Mouse (Mus musculus) lung, embryonic 15.5 days (tissue): ENCODE results near the gene Neurl4. TPM values are rescaled to one million over a fixed set of nuclear protein-coding genes. Genes with fewer than 3 reads are reported as not detected.
"Not testable (repeated sequence)": the region's sequence is repeated elsewhere in the genome, so short reads cannot be mapped to it uniquely, and the experiment has no call there.

Experiments
- ATAC-seq: fragments of 200-750 bp; cut with Nextera tagmentation; 2 replicates; pipeline ENCODE4 v1.8.0; 2017; ENCODE audit warnings: moderate number of reproducible peaks, borderline replicate concordance; ENCODE audit not compliant: low FRiP score, low TSS enrichment; ENCODE audit errors: extremely low read depth
- H3K27ac ChIP-seq: fragments of 300-500 bp; sonication (generic); 2 replicates; pipeline ENCODE4 v1.5.1; 2015; ENCODE audit warnings: moderate library complexity, mild to moderate bottlenecking, inconsistent platforms
- H3K27me3 ChIP-seq: fragments of 300-500 bp; sonication (generic); 2 replicates; pipeline ENCODE4 v1.6.1; 2015; ENCODE audit warnings: inconsistent platforms
- H3K36me3 ChIP-seq: fragments of 300-500 bp; sonication (generic); 2 replicates; pipeline ENCODE4 v1.6.1; 2015; ENCODE audit warnings: inconsistent platforms
- H3K4me1 ChIP-seq: fragments of 300-500 bp; sonication (generic); 2 replicates; pipeline ENCODE4 v1.6.1; 2015; ENCODE audit warnings: inconsistent platforms
- H3K4me2 ChIP-seq: fragments of 300-500 bp; sonication (generic); 2 replicates; pipeline ENCODE4 v1.6.1; 2015; ENCODE audit warnings: inconsistent platforms, mild to moderate bottlenecking, moderate library complexity
- H3K4me3 ChIP-seq: fragments of 300-500 bp; sonication (generic); 2 replicates; pipeline ENCODE4 v1.5.1; 2015; ENCODE audit warnings: mild to moderate bottlenecking, inconsistent platforms
- H3K9ac ChIP-seq: fragments of 300-500 bp; sonication (generic); 2 replicates; pipeline ENCODE4 v1.6.1; 2015; ENCODE audit warnings: inconsistent platforms
- H3K9me3 ChIP-seq: fragments of 300-500 bp; sonication (generic); 2 replicates; pipeline ENCODE4 v1.6.1; 2016; ENCODE audit warnings: inconsistent platforms
- WGBS: fragments of 180-500 bp; shearing (Covaris S2); methylation state at CpG from one replicate; pipeline ENCODE4 v1.1.7; 2015; 5-methylcytosine and 5-hydroxymethylcytosine counted together
- microRNA-seq: library from miRNA; unstranded; fragments of <30 nt; microRNA quantifications from one replicate; pipeline ENCODE4, GENCODE M21; 2016
- polyA plus RNA-seq: library from polyadenylated mRNA; unstranded; fragments of >200 nt; fragmentation: Nextera tagmentation; extraction: Ambion mirVana; gene quantifications from 2 replicates; pipeline ENCODE4 v1.2.1, GENCODE M21; 2015

Gene Neurl4
- polyA plus RNA-seq, 1 experiment from 2014 or later: 7.1 TPM

- H3K4me2 ChIP-seq: no peak overlapping the region
- H3K9ac ChIP-seq: no peak overlapping the region
- H3K27me3 ChIP-seq: no peaks in the 10 kb centered on the region; the same call in 1 of the 2 replicates
- no peaks in the 10 kb centered on the region for H3K9me3 ChIP-seq
- H3K4me3 ChIP-seq: no peak overlapping the region
- ATAC-seq: no peak
- H3K4me1 ChIP-seq: peaks cover 36% of the 10 kb centered on the region
- WGBS: 37% methylated on average over 4 of the region's 4 CpGs
- H3K36me3 ChIP-seq: no peaks in the 10 kb centered on the region
- H3K27ac ChIP-seq: no peak overlapping the region
Observed at GRCm38 (mm10) chr11:69950807-69951459, 50.1 kb downstream of the Neurl4 start.

GRCm38 (mm10) chr11:69952274-69952673, 51.4 kb downstream of the Neurl4 start:
- H3K4me1 ChIP-seq: peaks cover 22% of the 10 kb centered on the region
- ATAC-seq: no peak
- H3K36me3 ChIP-seq: no peaks in the 10 kb centered on the region
- H3K9ac ChIP-seq: no peak overlapping the region
- no peak overlapping the region for H3K27ac ChIP-seq
- H3K4me2 ChIP-seq: no peak overlapping the region
- H3K27me3 ChIP-seq: no peaks in the 10 kb centered on the region; the same call in 1 of the 2 replicates
- 38% methylated on average over 1 of the region's 1 CpGs for WGBS
- no peaks in the 10 kb centered on the region for H3K9me3 ChIP-seq
- no peak overlapping the region for H3K4me3 ChIP-seq

GRCm38 (mm10) chr11:69953267-69953915, 52.5 kb downstream of the Neurl4 start:
- H3K4me3 ChIP-seq: no peak overlapping the region
- H3K9me3 ChIP-seq: no peaks in the 10 kb centered on the region
- WGBS: 30% methylated on average over 11 of the region's 11 CpGs
- peak overlapping the region; percentile 47; the same call in 1 of the 2 replicates for H3K27ac ChIP-seq
- H3K4me2 ChIP-seq: no peak overlapping the region
- peaks cover 16% of the 10 kb centered on the region for H3K4me1 ChIP-seq
- no peaks in the 10 kb centered on the region for H3K36me3 ChIP-seq
- H3K27me3 ChIP-seq: no peaks in the 10 kb centered on the region; the same call in 1 of the 2 replicates
- ATAC-seq: no peak
- H3K9ac ChIP-seq: no peak overlapping the region

- H3K4me2 ChIP-seq, H3K9ac ChIP-seq, H3K9me3 ChIP-seq, ATAC-seq, H3K36me3 ChIP-seq, H3K27ac ChIP-seq, H3K4me1 ChIP-seq, H3K4me3 ChIP-seq, H3K27me3 ChIP-seq: not testable (repeated sequence)
- WGBS: 83% methylated on average over 4 of the region's 4 CpGs
Observed at GRCm38 (mm10) chr11:69955618-69956017, 54.7 kb downstream of the Neurl4 start.

GRCm38 (mm10) chr11:69956218-69956617, 55.3 kb downstream of the Neurl4 start:
- no peak for ATAC-seq
- Histone ChIP-seq H3K9me3 (no peaks in the 10 kb centered on the region), H3K36me3 (no peaks in the 10 kb centered on the region), H3K4me1 (peaks cover 7% of the 10 kb centered on the region; the same call in 1 of the 2 replicates), H3K4me2 (no peak overlapping the region), H3K27me3 (no peaks in the 10 kb centered on the region; the same call in 1 of the 2 replicates), H3K4me3 (no peak overlapping the region), H3K27ac (no peak overlapping the region), H3K9ac (no peak overlapping the region)
- WGBS: 74% methylated on average over 1 of the region's 1 CpGs

GRCm38 (mm10) chr11:69960616-69961015, 59.7 kb downstream of the Neurl4 start:
- H3K4me1 ChIP-seq: 0 out of 2 replicates have a peak, but pooled peaks cover 3% of the 10 kb centered on the region
- no peak overlapping the region for H3K4me2 ChIP-seq
- no peak overlapping the region for H3K9ac ChIP-seq
- H3K4me3 ChIP-seq: no peak overlapping the region
- ATAC-seq: no peak
- 32% methylated on average over 5 of the region's 5 CpGs for WGBS
- H3K27ac ChIP-seq: no peak overlapping the region
- H3K27me3 ChIP-seq: peaks cover 43% of the 10 kb centered on the region
- no peaks in the 10 kb centered on the region for H3K9me3 ChIP-seq
- no peaks in the 10 kb centered on the region for H3K36me3 ChIP-seq

- no peaks in the 10 kb centered on the region for H3K36me3 ChIP-seq
- H3K4me2 ChIP-seq: no peak overlapping the region
- no peak overlapping the region for H3K9ac ChIP-seq
- WGBS: 33% methylated on average over 5 of the region's 5 CpGs
- ATAC-seq: no peak
- H3K27me3 ChIP-seq: peaks cover 55% of the 10 kb centered on the region
- H3K27ac ChIP-seq: no peak overlapping the region
- no peak overlapping the region for H3K4me3 ChIP-seq
- peaks cover 7% of the 10 kb centered on the region; the same call in 1 of the 2 replicates for H3K4me1 ChIP-seq
- no peaks in the 10 kb centered on the region for H3K9me3 ChIP-seq
Observed at GRCm38 (mm10) chr11:69961841-69962240, 61.0 kb downstream of the Neurl4 start.

Small RNAs within 50 kb of the gene (microRNA-seq; reads per million reads assigned to microRNA genes)
- gene Mir6924: not detected

Other genes starting within 250 kb of the Neurl4 start
- 0.24 and 0.25 TPM in 2 replicates for gene Sox15, start 245.8 kb upstream of the Neurl4 start, polyA plus RNA-seq
- 66.2 and 66.7 TPM in 2 replicates for gene Mpdu1, start 238.4 kb upstream of the Neurl4 start, polyA plus RNA-seq
- gene Cd68, start 234.9 kb upstream of the Neurl4 start, polyA plus RNA-seq: 11.5 and 11.8 TPM in 2 replicates
- 595 and 603 TPM in 2 replicates for gene Eif4a1, start 228.6 kb upstream of the Neurl4 start, polyA plus RNA-seq
- gene Senp3, start 219.0 kb upstream of the Neurl4 start, polyA plus RNA-seq: 72.5 and 81.1 TPM in 2 replicates
- 1.0 and 1.1 TPM in 2 replicates for gene Tnfsf13, start 215.3 kb upstream of the Neurl4 start, polyA plus RNA-seq
- gene Tnfsf12, start 205.2 kb upstream of the Neurl4 start, polyA plus RNA-seq: 8.3 and 8.9 TPM in 2 replicates
- gene Tnfsfm13, start 205.0 kb upstream of the Neurl4 start, polyA plus RNA-seq: 4.3 and 5.9 TPM in 2 replicates
- gene Polr2a, start 142.4 kb upstream of the Neurl4 start, polyA plus RNA-seq: 26.7 and 31.6 TPM in 2 replicates
- gene Slc35g3, start 139.1 kb upstream of the Neurl4 start, polyA plus RNA-seq: 0.19 and 0.26 TPM in 2 replicates
- gene Zbtb4, start 135.2 kb upstream of the Neurl4 start, polyA plus RNA-seq: 2.6 and 3.0 TPM in 2 replicates
- 15.7 and 15.8 TPM in 2 replicates for gene Chrnb1, start 105.1 kb upstream of the Neurl4 start, polyA plus RNA-seq
- gene Fgf11, start 99.2 kb upstream of the Neurl4 start, polyA plus RNA-seq: 1.2 and 1.3 TPM in 2 replicates
- 6.3 and 7.3 TPM in 2 replicates for gene Tmem102, start 95.4 kb upstream of the Neurl4 start, polyA plus RNA-seq
- gene Gm39566, start 85.8 kb upstream of the Neurl4 start, polyA plus RNA-seq: not detected in 2 replicates
- gene Spem2, start 82.6 kb upstream of the Neurl4 start, polyA plus RNA-seq: not detected in 2 replicates
- gene Spem1, start 78.9 kb upstream of the Neurl4 start, polyA plus RNA-seq: not detected in 2 replicates
- 5.5 and 6.5 TPM in 2 replicates for gene Nlgn2, start 63.3 kb upstream of the Neurl4 start, polyA plus RNA-seq
- gene Tmem256, start 62.6 kb upstream of the Neurl4 start, polyA plus RNA-seq: 434 and 473 TPM in 2 replicates
- 110 and 119 TPM in 2 replicates for gene Plscr3, start 54.7 kb upstream of the Neurl4 start, polyA plus RNA-seq
- 9.2 and 9.6 TPM in 2 replicates for gene Tnk1, start 42.3 kb upstream of the Neurl4 start, polyA plus RNA-seq
- not detected in 2 replicates for gene Tmem95, start 23.1 kb upstream of the Neurl4 start, polyA plus RNA-seq
- gene Kctd11, start 19.7 kb upstream of the Neurl4 start, polyA plus RNA-seq: 8.1 and 8.6 TPM in 2 replicates
- 1.4 and 5.0 TPM in 2 replicates for gene Acap1, start 5.5 kb upstream of the Neurl4 start, polyA plus RNA-seq
- gene 2810408A11Rik, start 85 bp upstream of the Neurl4 start, polyA plus RNA-seq: 11.9 and 13.0 TPM in 2 replicates
- gene Gps2, start 12.8 kb downstream of the Neurl4 start, polyA plus RNA-seq: 81.7 and 82.2 TPM in 2 replicates
- gene Eif5a, start 20.9 kb downstream of the Neurl4 start, polyA plus RNA-seq: 1,673 and 1,693 TPM in 2 replicates
- gene Ybx2, start 34.7 kb downstream of the Neurl4 start, polyA plus RNA-seq: 2.8 and 3.0 TPM in 2 replicates
- 18.0 and 20.6 TPM in 2 replicates for gene Slc2a4, start 47.1 kb downstream of the Neurl4 start, polyA plus RNA-seq
- gene Cldn7, start 63.7 kb downstream of the Neurl4 start, polyA plus RNA-seq: 154 and 170 TPM in 2 replicates
- gene Ctdnep1, start 80.1 kb downstream of the Neurl4 start, polyA plus RNA-seq: 22.3 and 25.4 TPM in 2 replicates
- 106 and 111 TPM in 2 replicates for gene Elp5, start 81.4 kb downstream of the Neurl4 start, polyA plus RNA-seq
- 453 and 455 TPM in 2 replicates for gene Gabarap, start 90.1 kb downstream of the Neurl4 start, polyA plus RNA-seq
- gene Phf23, start 94.7 kb downstream of the Neurl4 start, polyA plus RNA-seq: 75.0 and 78.2 TPM in 2 replicates
- gene Dvl2, start 99.5 kb downstream of the Neurl4 start, polyA plus RNA-seq: 34.7 and 40.3 TPM in 2 replicates
- 73.9 and 81.3 TPM in 2 replicates for gene Acadvl, start 114.3 kb downstream of the Neurl4 start, polyA plus RNA-seq
- gene Dlg4, start 115.9 kb downstream of the Neurl4 start, polyA plus RNA-seq: 5.6 and 5.9 TPM in 2 replicates
- gene Asgr1, start 153.0 kb downstream of the Neurl4 start, polyA plus RNA-seq: 0.23 and 0.29 TPM in 2 replicates
- 0.19 and 0.47 TPM in 2 replicates for gene Asgr2, start 191.6 kb downstream of the Neurl4 start, polyA plus RNA-seq
- 3.9 and 4.3 TPM in 2 replicates for gene Mgl2, start 229.3 kb downstream of the Neurl4 start, polyA plus RNA-seq